Mouse (Mus musculus) liver, adult 2 months (tissue): ENCODE measurements around the gene Sdr39u1. TPM values are rescaled to one million over a fixed set of nuclear protein-coding genes. Genes with fewer than 3 reads are reported as not detected.

ENCODE experiments used
- DNase-seq: peaks from one replicate; pipeline ENCODE4 v3.0.0-alpha.2; 2011; ENCODE audit warnings: low read depth, low spot score; ENCODE audit errors: extremely low read depth
- H3K27ac ChIP-seq: fragments of 200-500 bp; replicated peaks from 2 replicates; pipeline ENCODE4 v1.5.1; 2012; ENCODE audit warnings: low read depth, mild to moderate bottlenecking, control low read depth, inconsistent platforms, low read length; ENCODE audit not compliant: insufficient read depth
- H3K27me3 ChIP-seq: fragments of 200-500 bp; 2 replicates; pipeline ENCODE4 v1.6.1; 2012; ENCODE audit warnings: mild to moderate bottlenecking, moderate library complexity, low read length, inconsistent platforms; ENCODE audit not compliant: control insufficient read depth, insufficient read depth
- H3K36me3 ChIP-seq: fragments of 200-500 bp; 2 replicates; pipeline ENCODE4 v1.6.1; 2012; ENCODE audit warnings: low read length, inconsistent platforms; ENCODE audit not compliant: control insufficient read depth, insufficient read depth
- H3K4me1 ChIP-seq: fragments of 200-500 bp; 2 replicates; pipeline ENCODE4 v1.6.1; 2011; ENCODE audit warnings: low read length; ENCODE audit not compliant: control insufficient read depth, insufficient read depth
- H3K4me3 ChIP-seq: fragments of 200-500 bp; 2 replicates; pipeline ENCODE4 v1.5.1; 2011; ENCODE audit warnings: low read depth, mild to moderate bottlenecking, control low read depth, low read length, moderate library complexity; ENCODE audit not compliant: insufficient read depth
- H3K79me2 ChIP-seq: fragments of 200-500 bp; 2 replicates; pipeline ENCODE4 v1.6.1; 2012; ENCODE audit warnings: inconsistent platforms, mild to moderate bottlenecking, low read length, moderate library complexity; ENCODE audit not compliant: control insufficient read depth, insufficient read depth
- H3K9ac ChIP-seq: fragments of 200-500 bp; 2 replicates; pipeline ENCODE4 v1.6.1; 2012; ENCODE audit warnings: low read depth, mild to moderate bottlenecking, control low read depth, inconsistent platforms, low read length
- CTCF ChIP-seq: fragments of 200-500 bp; IDR thresholded peaks from 2 replicates; pipeline ENCODE4 v1.5.1; 2011; ENCODE audit warnings: low read depth, low read length, control low read depth
- POLR2A ChIP-seq: fragments of 200-500 bp; IDR thresholded peaks from 2 replicates; pipeline ENCODE4 v1.6.1; 2011; ENCODE audit warnings: low read length, control low read depth; ENCODE audit not compliant: insufficient read depth; ENCODE audit errors: extremely low read depth
- WGBS: fragments of 180-500 bp; shearing (Covaris S2); methylation state at CpG from one replicate; pipeline ENCODE4 v1.1.7; 2018; 5-methylcytosine and 5-hydroxymethylcytosine counted together
- polyA plus RNA-seq: library from polyadenylated mRNA; depleted of rRNA; stranded (reverse); fragments of >200 nt; gene quantifications from 2 replicates; pipeline ENCODE4 v1.2.3, GENCODE M21; 2012
- total RNA-seq: library from RNA; depleted of rRNA; stranded (reverse); fragments of >200 nt; gene quantifications from 2 replicates; pipeline ENCODE4 v1.2.3, GENCODE M21; 2014

Gene Sdr39u1
- total and polyA plus RNA-seq, 2 experiments, result 10.4 to 16.1 TPM

DNA sequence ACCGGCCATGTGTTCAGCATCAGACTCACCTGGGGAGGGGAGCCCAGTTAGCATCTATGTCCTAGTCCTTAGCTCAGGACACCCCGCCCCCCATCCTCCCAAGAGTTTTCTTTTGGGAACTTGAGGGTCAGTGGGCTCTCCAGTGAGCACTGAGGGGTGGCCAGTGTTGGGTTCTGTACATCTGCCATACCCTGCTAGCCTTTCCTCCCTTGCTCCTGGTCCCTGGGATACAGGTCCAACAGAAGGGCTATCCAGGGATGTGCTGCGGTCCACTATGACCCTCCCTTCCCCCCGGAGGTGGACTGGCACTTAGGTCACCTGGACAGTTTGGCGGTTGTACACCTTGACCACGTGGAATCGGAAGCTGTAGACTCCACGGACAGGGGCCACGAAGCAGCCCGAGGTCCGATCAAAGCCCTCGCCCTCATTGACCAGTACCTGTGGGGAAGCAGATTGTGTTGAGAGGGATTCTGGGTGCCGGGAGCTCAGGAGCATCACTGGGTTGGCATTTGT, 16.9 kb downstream of the Sdr39u1 start:
- H3K27me3 ChIP-seq, result no peaks in the 10 kb centered on the region
- peaks cover 9% of the 10 kb centered on the region; the same call in 1 of the 2 replicates for H3K79me2 ChIP-seq
- no peak for TF ChIP-seq POLR2A
- DNase-seq, result no peak
- H3K4me1 ChIP-seq, result peaks cover 20% of the 10 kb centered on the region
- no peak overlapping the region; the same call in 1 of the 2 replicates for H3K9ac ChIP-seq
- H3K36me3 ChIP-seq, result peaks cover 11% of the 10 kb centered on the region
- no peak overlapping the region for H3K4me3 ChIP-seq
- H3K27ac ChIP-seq, result 0 out of 2 replicates have a peak overlapping the region, but pooled peaks have one; percentile 59
- 78% methylated on average over 13 of the region's 13 CpGs for WGBS

DNA sequence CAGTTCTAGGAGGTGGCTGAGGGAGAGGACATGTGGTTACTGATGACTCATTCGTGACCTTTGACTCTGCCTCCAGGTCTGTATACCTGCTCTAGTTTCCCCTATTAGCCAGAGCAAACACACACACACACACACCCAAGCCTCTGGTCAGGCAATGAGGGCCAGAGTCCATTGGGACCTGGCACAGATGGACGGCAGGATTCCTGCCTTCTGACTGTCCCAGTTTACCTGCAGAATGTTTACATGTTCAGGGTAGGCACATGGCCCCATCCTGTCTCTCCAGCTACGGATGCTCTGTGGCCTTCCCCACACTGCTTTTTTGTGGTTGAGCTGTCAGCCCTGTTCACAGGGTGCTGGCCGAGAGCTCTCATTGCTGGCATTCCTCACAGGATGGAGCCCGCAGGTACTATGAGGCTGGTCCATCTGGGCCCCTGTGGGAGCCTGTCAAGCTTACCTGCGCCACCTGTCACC, 17.9 kb downstream of the Sdr39u1 start:
- TF ChIP-seq CTCF, result no peak
- peaks cover 2% of the 10 kb centered on the region; the same call in 1 of the 2 replicates for H3K36me3 ChIP-seq
- DNase-seq, result peak; percentile 99
- peaks cover 6% of the 10 kb centered on the region; the same call in 1 of the 2 replicates for H3K79me2 ChIP-seq
- 29% methylated on average over 6 of the region's 6 CpGs for WGBS
- H3K27ac ChIP-seq, result peak overlapping the region; percentile 59
- H3K27me3 ChIP-seq, result no peaks in the 10 kb centered on the region
- H3K9ac ChIP-seq, result no peak overlapping the region
- peaks cover 20% of the 10 kb centered on the region for H3K4me1 ChIP-seq
- H3K4me3 ChIP-seq, result no peak overlapping the region

DNA sequence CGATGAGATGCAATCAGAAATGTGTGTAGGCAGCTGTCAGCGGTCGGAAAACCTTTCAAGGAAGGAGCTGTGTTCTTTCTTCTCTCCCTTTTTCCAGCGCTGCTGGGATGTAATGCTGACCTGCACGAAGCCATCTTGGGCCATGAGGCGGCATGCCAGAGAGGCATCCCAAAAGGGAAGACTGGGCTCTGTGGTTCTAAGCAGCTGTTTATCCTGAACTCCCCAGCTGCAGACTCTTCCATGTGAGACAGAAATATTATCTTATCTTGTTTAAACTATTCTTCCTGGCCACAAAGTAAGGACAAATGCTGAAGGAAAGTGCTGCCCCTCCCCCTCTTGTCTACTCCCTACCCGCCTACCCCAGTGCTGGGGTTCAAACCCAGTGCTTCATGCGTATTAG, 19.1 kb downstream of the Sdr39u1 start:
- no peaks in the 10 kb centered on the region for H3K27me3 ChIP-seq
- no peak overlapping the region for H3K4me3 ChIP-seq
- WGBS, result 82% methylated on average over 8 of the region's 8 CpGs
- peaks cover 16% of the 10 kb centered on the region for H3K4me1 ChIP-seq
- TF ChIP-seq CTCF, result no peak
- no peak for TF ChIP-seq POLR2A
- H3K9ac ChIP-seq, result no peak overlapping the region
- H3K27ac ChIP-seq, result no peak overlapping the region
- DNase-seq, result no peak
- peaks cover 6% of the 10 kb centered on the region; the same call in 1 of the 2 replicates for H3K79me2 ChIP-seq
- H3K36me3 ChIP-seq, result no peaks in the 10 kb centered on the region

DNA sequence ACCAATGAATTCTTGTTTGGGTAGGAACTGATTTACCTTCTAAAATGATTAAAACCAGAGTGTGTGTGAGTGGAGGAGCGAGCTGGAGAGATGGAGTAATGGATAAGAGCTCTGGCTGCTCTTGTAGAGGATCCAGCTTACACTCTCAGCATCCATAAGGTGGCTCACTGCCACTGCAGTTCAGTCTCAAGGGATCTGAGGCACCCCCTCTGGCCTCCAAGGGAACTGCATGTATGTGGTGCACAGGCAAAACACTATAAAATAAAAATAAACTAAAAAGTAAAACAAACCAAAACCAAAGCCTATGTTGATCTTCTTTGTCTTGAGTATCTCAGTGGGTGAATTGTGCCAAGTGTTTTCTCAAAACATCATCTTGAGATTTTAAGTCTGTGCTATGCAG, 20.5 kb downstream of the Sdr39u1 start:
- WGBS, result 32% methylated on average over 1 of the region's 1 CpGs
- DNase-seq, result peak; percentile 73

DNA sequence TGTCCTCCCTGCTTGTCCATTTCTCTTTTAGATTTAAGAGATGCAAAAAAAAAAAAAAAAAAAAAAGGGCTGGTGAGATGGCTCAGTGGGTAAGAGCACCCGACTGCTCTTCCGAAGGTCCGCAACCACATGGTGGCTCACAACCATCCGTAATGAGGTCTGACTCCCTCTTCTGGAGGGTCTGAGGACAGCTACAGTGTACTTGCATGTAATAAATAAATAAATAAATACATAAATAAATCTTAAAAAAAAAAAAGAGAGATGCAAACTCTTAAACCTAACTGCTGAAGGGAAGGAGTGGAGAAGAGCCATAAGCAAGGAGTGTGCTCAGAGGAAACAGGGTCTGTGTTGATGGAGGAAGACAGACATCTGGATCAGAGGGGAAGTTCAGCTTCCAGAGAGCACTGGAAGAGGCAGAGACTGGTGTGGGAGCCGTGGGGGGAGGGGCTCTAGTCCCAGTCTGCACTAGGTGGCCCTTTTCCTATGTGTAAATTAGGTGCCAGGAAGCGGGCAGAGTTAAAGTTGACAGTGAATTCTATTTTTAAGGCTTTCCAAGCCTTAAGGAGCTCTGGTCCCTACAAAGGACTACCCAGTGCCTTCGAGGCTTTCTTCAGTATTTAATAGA, 21.7 kb downstream of the Sdr39u1 start:
- Histone ChIP-seq H3K27me3 (no peaks in the 10 kb centered on the region), H3K79me2 (no peaks in the 10 kb centered on the region), H3K9ac (no peak overlapping the region), H3K4me1 (peaks cover 10% of the 10 kb centered on the region), H3K27ac (no peak overlapping the region), H3K4me3 (no peak overlapping the region), H3K36me3 (no peaks in the 10 kb centered on the region)
- WGBS, result 32% methylated on average over 7 of the region's 7 CpGs
- TF ChIP-seq CTCF, result no peak
- TF ChIP-seq POLR2A, result no peak
- DNase-seq, result no peak

More for the DNA sequence above, 20.5 kb downstream of the Sdr39u1 start:
- no peak for TF ChIP-seq POLR2A
- peak; percentile 89 for TF ChIP-seq CTCF
- H3K36me3 ChIP-seq, result no peaks in the 10 kb centered on the region
- H3K79me2 ChIP-seq, result no peaks in the 10 kb centered on the region
- H3K4me3 ChIP-seq, result no peak overlapping the region
- peaks cover 16% of the 10 kb centered on the region for H3K4me1 ChIP-seq
- H3K27me3 ChIP-seq, result no peaks in the 10 kb centered on the region
- no peak overlapping the region for H3K27ac ChIP-seq
- no peak overlapping the region for H3K9ac ChIP-seq
